Mouse (Mus musculus): Measurements from ENCODE around the gene Selenoo.

- no peak for TF ChIP-seq CTCF (IDR thresholded peaks at IDR 0.05; ENCODE audit: extremely low read depth, insufficient read depth, low read length)
- TF ChIP-seq POLR2A (IDR thresholded peaks at IDR 0.05; ENCODE audit: extremely low read depth, insufficient read depth, low read length): no peak
These were observed 42.4 kb downstream of the Selenoo start for GRCm38 (mm10) chr15:89131316-89131715.
